Mouse (Mus musculus) liver, embryonic 14.5 days (tissue): ENCODE measurements around the gene Rps27a. TPM values are rescaled to one million over a fixed set of nuclear protein-coding genes. Genes with fewer than 3 reads are reported as not detected.

ENCODE experiments used
- ATAC-seq: fragments of 200-750 bp; cut with Nextera tagmentation; 2 replicates; pipeline ENCODE4 v1.8.0; 2017; ENCODE audit warnings: moderate number of reproducible peaks, mild to moderate bottlenecking, moderate library complexity; ENCODE audit not compliant: insufficient read depth
- DNase-seq, 3 experiments: peaks; one replicate each; pipeline ENCODE4 v3.0.0-alpha.2; 2012 to 2013; ENCODE audit warnings: low read depth in 3 of 3, low spot score in 3 of 3
- H3K27ac ChIP-seq: fragments of 300-500 bp; sonication (generic); 2 replicates; pipeline ENCODE4 v1.5.1; 2014; ENCODE audit warnings: moderate library complexity, mild to moderate bottlenecking, control low read depth, inconsistent platforms
- H3K27me3 ChIP-seq: fragments of 300-500 bp; sonication (generic); 2 replicates; pipeline ENCODE4 v1.6.1; 2014; ENCODE audit warnings: mild to moderate bottlenecking, low read length, moderate library complexity; ENCODE audit not compliant: control insufficient read depth, insufficient read depth
- H3K36me3 ChIP-seq: fragments of 300-500 bp; sonication (generic); replicated peaks from 2 replicates; pipeline ENCODE4 v1.6.1; 2014; ENCODE audit warnings: low read depth; ENCODE audit not compliant: control insufficient read depth, insufficient read depth
- H3K4me1 ChIP-seq, 2 experiments: fragments of 200-500 bp in 1 of 2; fragments of 300-500 bp in 1 of 2; sonication (generic) in 1 of 2; replicated peaks; 2 replicates each; pipeline ENCODE4 v1.6.1; 2012 to 2014; ENCODE audit warnings: antibody characterized with exemption in 1 of 2, inconsistent platforms in 1 of 2, low read length in 1 of 2; ENCODE audit not compliant: control insufficient read depth in 2 of 2, insufficient read depth in 2 of 2
- H3K4me2 ChIP-seq: fragments of 300-500 bp; sonication (generic); 2 replicates; pipeline ENCODE4 v1.6.1; 2014; ENCODE audit warnings: low read depth, mild to moderate bottlenecking, control low read depth, moderate library complexity
- H3K4me3 ChIP-seq, 2 experiments: fragments of 200-500 bp in 1 of 2; fragments of 300-500 bp in 1 of 2; sonication (generic) in 1 of 2; 2 replicates each; pipeline ENCODE4 v1.5.1; 2012 to 2014; ENCODE audit warnings: low read depth in 2 of 2, low read length in 2 of 2, mild to moderate bottlenecking in 2 of 2, control low read depth in 1 of 2, inconsistent platforms in 1 of 2, moderate library complexity in 1 of 2; ENCODE audit not compliant: insufficient read depth in 1 of 2
- H3K9ac ChIP-seq: fragments of 300-500 bp; sonication (generic); replicated peaks from 2 replicates; pipeline ENCODE4 v1.6.1; 2014; ENCODE audit warnings: mild to moderate bottlenecking, control low read depth, moderate library complexity
- H3K9me3 ChIP-seq: fragments of 300-500 bp; sonication (generic); 2 replicates; pipeline ENCODE4 v1.6.1; 2016; ENCODE audit warnings: low read length, mixed read lengths; ENCODE audit not compliant: control insufficient read depth
- CTCF ChIP-seq: IDR thresholded peaks from 2 replicates; pipeline ENCODE4 v1.5.1; 2016; ENCODE audit warnings: antibody characterized with exemption, low read depth, control low read depth
- EP300 ChIP-seq: IDR thresholded peaks from 2 replicates; pipeline ENCODE4 v1.6.1; 2016; ENCODE audit warnings: antibody characterized with exemption, low read depth
- WGBS: fragments of 180-500 bp; shearing (Covaris S2); extraction: QIAGEN DNeasy Blood & Tissue Kit; methylation state at CpG from one replicate; pipeline ENCODE4 v1.1.7; 2014; ENCODE audit not compliant: insufficient replicate concordance; 5-methylcytosine and 5-hydroxymethylcytosine counted together
- polyA plus RNA-seq, 2 experiments: library from polyadenylated mRNA; depleted of rRNA in 1 of 2; stranded (reverse) in 1 of 2; unstranded in 1 of 2; fragments of >200 nt; fragmentation: Nextera tagmentation in 1 of 2; extraction: Ambion mirVana in 1 of 2; gene quantifications; 2 replicates each; pipeline versions ENCODE4 v1.2.1 to v1.2.3; 2012 to 2014

Rps27a gene
- polyA plus RNA-seq (2012; rRNA removed) (376 and 902 TPM in 2 replicates), polyA plus RNA-seq (2014; fragmentation: Nextera tagmentation; extraction: Ambion mirVana) (1,086 and 1,164 TPM in 2 replicates)

DNA sequence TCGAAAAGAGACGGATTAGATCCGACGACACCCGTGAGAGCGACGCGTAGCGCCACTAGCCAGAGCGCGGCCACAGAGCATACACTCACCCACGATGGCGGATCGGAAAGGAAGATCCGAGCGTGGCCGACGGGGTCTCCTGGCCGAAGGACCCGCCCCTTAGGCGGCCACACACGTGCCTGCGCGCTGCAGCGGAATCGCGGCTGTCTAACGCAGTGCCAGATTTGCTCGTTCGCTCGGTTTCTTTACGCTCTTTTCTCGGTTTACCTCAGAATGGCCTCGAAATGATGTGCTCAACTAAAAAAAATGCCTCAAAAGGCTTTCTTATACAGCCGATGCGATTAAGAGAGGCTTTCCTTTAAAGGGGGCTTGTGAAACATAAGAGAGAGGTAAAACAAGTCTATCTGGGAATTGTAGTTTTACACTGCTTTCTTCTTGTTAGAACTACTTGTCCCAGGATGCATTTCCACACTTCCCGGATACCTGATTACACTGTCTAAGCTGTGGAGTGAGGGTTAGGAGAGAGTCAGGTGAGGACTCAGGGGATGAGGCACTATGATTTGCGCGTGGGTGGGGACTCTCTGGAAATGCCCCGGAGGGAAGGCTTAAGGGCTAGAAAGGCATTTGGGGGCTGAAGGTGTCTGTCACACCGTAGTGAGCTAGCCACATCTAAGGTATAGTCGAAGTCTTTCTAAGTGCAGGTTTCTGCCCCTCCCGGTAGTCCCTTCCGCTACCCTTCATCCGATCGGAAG lies at the start of gene Rps27a, which contains the start of gene Clhc1:
TSS of gene Rps27a (minus strand) at position 358 of the 752 bp plus-strand sequence.
TSS of gene Clhc1 (plus strand) at position 199 of the 752 bp plus-strand sequence.
- Histone ChIP-seq H3K4me2 (peak within 1 kb of the TSS; percentile 90), H3K9ac (peak within 1 kb of the TSS; percentile 90), H3K27ac (peak within 1 kb of the TSS; percentile 59), H3K4me3 (peak within 1 kb of the TSS; percentile 87 to 99), H3K36me3 (peaks cover 29% of the 10 kb centered on the region), H3K4me1 (peaks cover 8 to 13% of the 10 kb centered on the region in 2 experiments), H3K27me3 (no peaks in the 10 kb centered on the region), H3K9me3 (no peaks in the 10 kb centered on the region)
- ATAC-seq = peak; percentile 98
- TF ChIP-seq CTCF = peak; percentile 58
- TF ChIP-seq EP300 = peak; percentile 58
- peak; percentile 77 to 91 (median 83) for DNase-seq
- WGBS = under 1% methylated on average over 46 of the region's 46 CpGs

DNA sequence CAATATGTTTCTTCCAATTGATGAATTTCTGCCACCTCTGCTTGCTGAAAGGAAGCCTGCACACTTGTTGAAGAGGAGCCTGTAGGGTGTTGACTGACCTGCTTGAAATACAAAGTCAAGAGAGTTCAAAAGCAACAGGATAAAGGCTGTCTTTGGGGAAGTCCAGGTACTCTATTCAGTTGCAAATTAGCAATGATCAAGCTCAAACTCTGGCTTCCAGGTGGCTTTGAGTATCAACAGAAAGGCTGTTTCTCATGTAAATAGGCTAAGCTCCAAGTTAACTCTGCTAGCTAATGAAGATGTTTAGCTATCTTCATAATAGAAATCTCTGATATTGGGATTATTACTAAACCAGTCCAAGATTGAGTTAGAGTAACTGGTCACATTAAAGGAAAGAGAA lies 49.2 kb upstream of the Rps27a start:
- no peak for TF ChIP-seq CTCF
- no peak for TF ChIP-seq EP300
- no peak overlapping the region for H3K27ac ChIP-seq
- H3K9ac ChIP-seq = no peak overlapping the region
- no peak overlapping the region for H3K4me3 ChIP-seq
- no peaks in the 10 kb centered on the region for H3K36me3 ChIP-seq
- H3K27me3 ChIP-seq = no peaks in the 10 kb centered on the region
- H3K4me1 ChIP-seq = no peaks in the 10 kb centered on the region
- ATAC-seq (no peak), DNase-seq (no peak)
- no peak overlapping the region for H3K4me2 ChIP-seq
- no peaks in the 10 kb centered on the region for H3K9me3 ChIP-seq

GRCm38 (mm10) chr11:29595217-29595616 lies 47.3 kb upstream of the Rps27a start:
- Histone ChIP-seq H3K4me3 (no peak overlapping the region), H3K9me3 (no peaks in the 10 kb centered on the region), H3K36me3 (no peaks in the 10 kb centered on the region), H3K9ac (no peak overlapping the region), H3K4me1 (no peaks in the 10 kb centered on the region), H3K27me3 (no peaks in the 10 kb centered on the region), H3K4me2 (no peak overlapping the region), H3K27ac (no peak overlapping the region)
- TF ChIP-seq CTCF = no peak
- no peak for TF ChIP-seq EP300
- DNase-seq (no peak), ATAC-seq (no peak)

GRCm38 (mm10) chr11:29579610-29580009 lies 31.7 kb upstream of the Rps27a start:
- Histone ChIP-seq H3K4me3 (no peak overlapping the region), H3K9ac (no peak overlapping the region), H3K36me3 (no peaks in the 10 kb centered on the region), H3K4me1 (no peaks in the 10 kb centered on the region), H3K9me3 (no peaks in the 10 kb centered on the region), H3K27me3 (no peaks in the 10 kb centered on the region), H3K4me2 (no peak overlapping the region), H3K27ac (no peak overlapping the region)
- no peak for ATAC-seq
- no peak for DNase-seq
- no peak for TF ChIP-seq EP300
- TF ChIP-seq CTCF = peak; percentile 50

DNA sequence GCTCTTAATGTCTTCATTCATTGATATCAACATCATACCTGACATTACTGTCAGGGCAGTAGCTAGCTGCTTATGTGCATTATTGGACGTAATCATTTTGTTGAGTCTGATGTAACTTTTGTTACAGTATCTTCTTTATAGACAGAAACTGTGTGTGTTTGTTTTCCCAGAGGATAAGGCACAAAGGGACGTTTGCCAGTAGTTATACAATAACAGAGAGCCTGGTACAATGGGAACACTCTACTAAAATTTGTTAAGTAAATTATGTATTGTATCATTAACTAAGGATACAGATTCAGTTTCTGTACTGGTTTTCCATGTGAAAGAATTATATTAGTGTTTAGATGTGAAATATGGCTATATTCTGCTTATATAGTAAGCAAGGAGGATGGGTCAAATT lies 24.7 kb upstream of the Rps27a start:
- no peaks in the 10 kb centered on the region for H3K9me3 ChIP-seq
- ATAC-seq (no peak), DNase-seq (no peak)
- no peak overlapping the region for H3K4me2 ChIP-seq
- no peaks in the 10 kb centered on the region for H3K4me1 ChIP-seq
- WGBS = 44% methylated on average over 2 of the region's 2 CpGs
- no peak overlapping the region for H3K4me3 ChIP-seq
- no peak for TF ChIP-seq EP300
- TF ChIP-seq CTCF = no peak
- H3K27me3 ChIP-seq = no peaks in the 10 kb centered on the region
- no peak overlapping the region for H3K27ac ChIP-seq
- H3K36me3 ChIP-seq = no peaks in the 10 kb centered on the region
- no peak overlapping the region for H3K9ac ChIP-seq
